Mouse (Mus musculus): ENCODE data around the gene Sez6l2.

GRCm38 (mm10) chr7:127020031-127020430, 69.7 kb downstream of the Sez6l2 start:
- TF ChIP-seq EP300 (IDR thresholded peaks at IDR 0.05; ENCODE audit: insufficient read depth, low read depth, low read length) (no peak), POLR2A (IDR thresholded peaks at IDR 0.05; ENCODE audit: insufficient read depth, low read depth, low read length) (no peak)

All from heart, adult 2 months (tissue).